Mouse (Mus musculus): Measurements from ENCODE around the gene Slc37a1. TPM values are rescaled to one million over a fixed set of nuclear protein-coding genes. Genes with fewer than 3 reads are reported as not detected.

The Slc37a1 gene
- polyA plus RNA-seq, 1 experiment = 9.3 TPM

DNA sequence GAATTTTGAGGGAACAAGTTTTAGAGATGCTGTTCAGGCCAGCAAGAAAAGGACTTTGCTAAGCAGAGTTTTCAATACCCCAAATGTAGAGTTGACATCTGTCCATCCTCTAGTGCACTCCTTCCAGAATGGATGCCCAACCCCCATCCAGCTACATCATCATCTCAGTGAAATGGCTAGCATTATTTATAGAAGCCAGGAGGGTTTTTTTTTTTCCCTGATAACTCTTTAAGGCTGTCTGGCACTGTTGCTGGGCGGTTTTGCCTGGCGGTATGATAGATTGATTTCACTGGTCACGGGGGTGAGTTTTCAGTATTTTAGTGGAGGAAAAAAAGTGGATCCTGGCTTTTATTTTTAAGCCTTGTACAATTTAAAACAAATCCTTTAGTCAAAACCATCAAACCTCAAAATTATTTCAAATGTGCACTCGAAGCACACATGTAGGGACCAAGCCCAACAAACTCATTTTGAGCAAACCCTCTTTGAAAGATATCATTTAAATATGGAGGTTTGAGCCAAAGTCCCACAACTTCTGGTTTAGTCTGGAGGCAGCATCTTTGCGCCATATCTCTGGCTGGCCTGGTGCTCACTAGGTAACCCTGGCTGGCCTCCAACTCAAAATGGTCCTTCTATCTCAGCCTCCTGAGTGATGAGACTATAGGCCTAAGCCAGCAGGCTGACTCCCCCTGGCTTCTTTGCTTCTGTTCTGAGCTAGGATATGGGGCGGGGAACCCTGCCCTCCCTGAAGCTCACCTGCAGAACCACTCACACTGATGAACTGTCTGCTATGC lies 12.0 kb downstream of the Slc37a1 start:
- TF ChIP-seq POLR2A (IDR thresholded peaks at IDR 0.05; ENCODE audit: extremely low read depth, insufficient read depth, low read length) (no peak), CTCF (IDR thresholded peaks at IDR 0.05; ENCODE audit: extremely low read depth, insufficient read depth, low read length) (no peak)
- no peaks in the 10 kb centered on the region for H3K4me1 ChIP-seq (ENCODE audit: control insufficient read depth, insufficient read depth, low read length)

DNA sequence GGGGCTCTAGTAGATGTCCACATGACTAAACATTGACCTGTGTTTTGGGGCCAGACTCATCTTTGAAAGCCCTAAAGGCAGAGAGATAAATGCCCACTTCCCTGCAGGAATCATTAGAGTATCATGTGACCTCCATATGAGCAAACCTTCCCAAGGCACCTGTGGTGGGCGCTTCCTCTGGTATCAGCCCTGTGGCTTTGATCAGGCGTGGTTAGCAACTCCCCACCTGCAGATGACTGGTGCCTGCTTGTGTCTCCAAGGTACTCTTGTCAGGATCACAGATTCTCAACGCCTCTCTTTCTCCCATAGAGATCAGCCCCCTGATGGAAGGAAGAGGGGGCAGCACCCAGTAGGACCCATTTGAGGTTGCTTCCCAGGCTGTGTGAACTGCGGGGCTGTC lies 13.4 kb downstream of the Slc37a1 start:
- H3K4me3 ChIP-seq (ENCODE audit: insufficient read depth, low read length) = no peak overlapping the region
- no peaks in the 10 kb centered on the region for H3K4me1 ChIP-seq (ENCODE audit: control insufficient read depth, insufficient read depth, low read length)
- TF ChIP-seq CTCF (IDR thresholded peaks at IDR 0.05; ENCODE audit: extremely low read depth, insufficient read depth, low read length) (no peak), POLR2A (IDR thresholded peaks at IDR 0.05; ENCODE audit: extremely low read depth, insufficient read depth, low read length) (no peak)
- H3K27ac ChIP-seq (ENCODE audit: insufficient read depth, low read length) = no peak overlapping the region

More for the DNA sequence above, 12.0 kb downstream of the Slc37a1 start:
- H3K4me3 ChIP-seq (ENCODE audit: insufficient read depth, low read length) = no peak overlapping the region
- H3K27ac ChIP-seq (ENCODE audit: insufficient read depth, low read length) = no peak overlapping the region

DNA sequence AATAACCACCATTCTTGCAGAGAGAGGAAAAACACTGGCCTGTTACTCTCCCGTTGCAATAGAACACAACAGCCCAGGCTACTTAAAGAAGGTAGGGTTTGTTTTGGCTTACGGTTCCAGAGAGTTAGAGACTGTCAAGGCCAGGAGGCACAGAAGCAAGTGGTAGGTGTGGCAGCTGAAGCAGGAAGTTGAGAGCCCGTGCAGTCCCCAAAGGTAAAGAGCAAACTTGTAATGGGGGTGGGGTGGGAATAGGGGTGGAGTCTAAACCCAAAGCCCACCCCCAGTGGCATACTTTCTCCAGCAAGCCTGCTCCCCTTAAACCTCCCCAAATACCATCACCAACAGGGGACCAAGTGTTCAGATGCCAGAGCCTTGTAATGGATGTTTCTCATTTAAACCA lies 14.1 kb downstream of the Slc37a1 start:
- no peak overlapping the region for H3K27ac ChIP-seq (ENCODE audit: insufficient read depth, low read length)
- H3K4me1 ChIP-seq (ENCODE audit: control insufficient read depth, insufficient read depth, low read length) = no peaks in the 10 kb centered on the region
- H3K4me3 ChIP-seq (ENCODE audit: insufficient read depth, low read length) = no peak overlapping the region
- TF ChIP-seq POLR2A (IDR thresholded peaks at IDR 0.05; ENCODE audit: extremely low read depth, insufficient read depth, low read length) (no peak), CTCF (IDR thresholded peaks at IDR 0.05; ENCODE audit: extremely low read depth, insufficient read depth, low read length) (no peak)

DNA sequence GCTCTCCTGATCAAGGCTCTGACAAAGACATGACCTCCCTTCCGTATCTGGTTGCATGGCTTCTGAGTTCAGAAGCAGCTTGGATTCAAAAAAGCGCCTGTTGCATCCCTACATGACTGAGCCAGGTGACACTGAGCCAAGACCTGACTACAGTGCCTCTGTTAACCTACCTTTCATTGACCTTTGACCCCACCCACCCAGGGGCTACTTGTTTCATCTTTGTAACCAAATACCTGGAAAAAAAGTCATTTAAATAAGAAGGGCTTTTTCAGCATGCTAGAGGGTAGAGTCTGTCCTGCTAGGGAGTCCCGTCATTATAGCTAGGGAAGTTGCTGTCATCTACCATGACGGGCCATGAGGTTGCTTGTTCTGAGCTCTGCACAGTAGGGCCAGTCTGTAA lies 16.8 kb downstream of the Slc37a1 start:
- no peaks in the 10 kb centered on the region for H3K4me1 ChIP-seq (ENCODE audit: control insufficient read depth, insufficient read depth, low read length)
- no peak overlapping the region for H3K27ac ChIP-seq (ENCODE audit: insufficient read depth, low read length)
- H3K4me3 ChIP-seq (ENCODE audit: insufficient read depth, low read length) = no peak overlapping the region
- no peak for TF ChIP-seq CTCF (IDR thresholded peaks at IDR 0.05; ENCODE audit: extremely low read depth, insufficient read depth, low read length)
- no peak for TF ChIP-seq POLR2A (IDR thresholded peaks at IDR 0.05; ENCODE audit: extremely low read depth, insufficient read depth, low read length)

DNA sequence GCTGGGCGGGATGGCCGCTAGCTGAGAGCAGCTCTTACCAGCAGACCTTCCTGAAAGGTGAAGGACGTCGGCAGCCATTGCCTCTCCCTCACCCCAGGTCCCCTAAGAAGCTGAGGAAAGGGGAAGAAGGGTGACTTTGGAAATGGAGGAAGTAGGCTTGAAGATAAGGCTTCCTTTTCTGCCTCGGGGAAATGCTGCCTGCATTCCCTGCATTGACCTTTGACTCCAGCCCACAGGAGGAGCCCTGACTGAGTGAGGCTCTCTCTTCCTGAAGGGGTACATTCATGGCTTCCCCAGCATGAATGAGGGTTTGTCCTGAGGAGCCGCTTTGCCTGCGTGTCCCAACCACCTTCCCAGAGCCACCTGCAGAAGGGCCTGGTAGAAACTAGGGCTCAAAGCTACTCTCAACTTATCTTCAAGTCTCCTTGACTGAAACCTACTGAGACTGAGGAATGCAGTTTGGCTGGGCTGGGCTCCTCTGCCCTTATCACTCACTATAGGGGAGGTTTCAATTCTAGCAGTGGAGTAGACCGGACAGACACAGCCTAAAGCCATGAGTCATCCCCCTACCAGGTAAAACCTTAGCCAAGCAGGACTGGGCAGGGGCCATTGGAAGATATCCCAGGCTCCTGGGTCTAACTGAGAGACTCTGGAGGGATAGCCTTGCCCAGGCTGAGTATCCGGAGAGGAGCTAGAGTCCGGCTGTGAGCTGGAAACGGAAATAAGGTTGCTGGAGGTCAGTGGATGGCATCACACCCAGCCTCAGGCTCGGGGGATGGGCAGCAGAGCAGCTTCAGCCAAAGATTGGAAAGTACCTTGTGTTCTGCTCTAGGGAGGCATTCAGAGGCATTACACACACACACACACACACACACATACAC lies 18.5 kb downstream of the Slc37a1 start:
- Histone ChIP-seq H3K4me1 (ENCODE audit: control insufficient read depth, insufficient read depth, low read length) (no peaks in the 10 kb centered on the region), H3K4me3 (ENCODE audit: insufficient read depth, low read length) (no peak overlapping the region), H3K27ac (ENCODE audit: insufficient read depth, low read length) (no peak overlapping the region)
- TF ChIP-seq POLR2A (IDR thresholded peaks at IDR 0.05; ENCODE audit: extremely low read depth, insufficient read depth, low read length) (no peak), CTCF (IDR thresholded peaks at IDR 0.05; ENCODE audit: extremely low read depth, insufficient read depth, low read length) (no peak)

DNA sequence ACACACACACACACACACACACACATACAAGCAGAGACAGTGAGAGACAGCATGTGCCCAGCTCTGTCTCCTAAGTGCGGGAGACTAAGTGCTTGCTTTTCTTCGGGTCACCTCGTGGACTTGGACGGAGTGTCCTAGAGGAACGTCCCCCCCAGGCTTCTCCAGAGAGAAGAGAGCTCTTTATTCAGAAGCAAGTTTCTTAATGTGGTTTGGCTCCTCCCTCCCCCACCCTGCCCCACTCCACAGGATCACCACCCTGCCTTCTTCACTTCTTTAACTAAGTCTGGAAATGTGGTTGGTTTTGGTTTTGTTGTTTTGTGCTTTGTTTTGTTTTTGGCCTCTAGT lies 19.2 kb downstream of the Slc37a1 start:
- no peak overlapping the region for H3K4me3 ChIP-seq (ENCODE audit: insufficient read depth, low read length)
- H3K4me1 ChIP-seq (ENCODE audit: control insufficient read depth, insufficient read depth, low read length) = no peaks in the 10 kb centered on the region
- H3K27ac ChIP-seq (ENCODE audit: insufficient read depth, low read length) = no peak overlapping the region
- TF ChIP-seq CTCF (IDR thresholded peaks at IDR 0.05; ENCODE audit: extremely low read depth, insufficient read depth, low read length) (no peak), POLR2A (IDR thresholded peaks at IDR 0.05; ENCODE audit: extremely low read depth, insufficient read depth, low read length) (no peak)

DNA sequence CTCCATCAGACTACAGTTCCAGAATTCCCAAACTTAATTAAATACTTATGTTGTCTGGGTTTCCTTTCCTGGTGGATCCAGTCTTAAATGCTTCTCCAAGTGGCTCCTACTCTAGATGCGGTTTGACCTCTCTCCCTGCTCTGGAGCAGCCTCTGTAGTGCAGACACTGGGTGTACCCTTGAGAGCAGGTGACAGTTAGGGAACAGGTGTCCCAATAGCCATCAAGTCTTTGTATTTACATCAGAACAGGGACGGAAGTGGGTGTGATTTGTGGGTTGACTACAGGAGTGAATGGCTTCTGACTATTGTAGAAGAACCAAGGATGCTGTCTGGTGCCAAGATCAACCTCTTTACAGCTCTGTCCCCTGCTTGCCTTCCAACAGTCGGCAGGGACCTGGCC lies 21.2 kb downstream of the Slc37a1 start:
- no peak overlapping the region for H3K27ac ChIP-seq (ENCODE audit: insufficient read depth, low read length)
- H3K4me1 ChIP-seq (ENCODE audit: control insufficient read depth, insufficient read depth, low read length) = no peaks in the 10 kb centered on the region
- TF ChIP-seq CTCF (IDR thresholded peaks at IDR 0.05; ENCODE audit: extremely low read depth, insufficient read depth, low read length) (no peak), POLR2A (IDR thresholded peaks at IDR 0.05; ENCODE audit: extremely low read depth, insufficient read depth, low read length) (no peak)
- no peak overlapping the region for H3K4me3 ChIP-seq (ENCODE audit: insufficient read depth, low read length)

DNA sequence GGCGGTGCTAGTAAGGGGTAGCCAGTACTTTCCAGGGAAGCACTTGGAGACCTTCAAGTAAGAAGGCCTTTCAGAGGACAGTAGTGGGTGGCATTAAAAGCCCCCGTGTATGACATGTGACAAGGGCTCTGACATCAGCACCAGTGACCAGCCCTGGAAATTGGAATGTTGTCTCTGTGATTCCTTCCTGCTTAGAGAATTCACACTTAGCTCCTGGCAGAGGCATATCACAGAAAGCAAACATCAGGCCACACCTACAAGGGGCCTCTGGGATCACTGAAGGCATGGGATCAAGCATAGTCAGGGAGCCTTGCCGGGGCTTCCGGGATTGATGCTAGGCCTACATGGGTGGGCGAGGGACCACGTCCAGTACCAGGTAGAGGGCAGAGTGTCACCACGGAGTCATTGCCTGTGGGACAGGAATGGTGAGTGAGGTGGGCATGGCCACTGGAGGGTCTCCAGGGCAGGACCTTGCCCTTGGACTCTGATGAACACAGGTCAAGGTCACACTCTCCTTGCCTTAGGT lies 21.8 kb downstream of the Slc37a1 start:
- no peak overlapping the region for H3K4me3 ChIP-seq (ENCODE audit: insufficient read depth, low read length)
- no peaks in the 10 kb centered on the region for H3K4me1 ChIP-seq (ENCODE audit: control insufficient read depth, insufficient read depth, low read length)
- no peak overlapping the region for H3K27ac ChIP-seq (ENCODE audit: insufficient read depth, low read length)
- TF ChIP-seq CTCF (IDR thresholded peaks at IDR 0.05; ENCODE audit: extremely low read depth, insufficient read depth, low read length) (no peak), POLR2A (IDR thresholded peaks at IDR 0.05; ENCODE audit: extremely low read depth, insufficient read depth, low read length) (no peak)

DNA sequence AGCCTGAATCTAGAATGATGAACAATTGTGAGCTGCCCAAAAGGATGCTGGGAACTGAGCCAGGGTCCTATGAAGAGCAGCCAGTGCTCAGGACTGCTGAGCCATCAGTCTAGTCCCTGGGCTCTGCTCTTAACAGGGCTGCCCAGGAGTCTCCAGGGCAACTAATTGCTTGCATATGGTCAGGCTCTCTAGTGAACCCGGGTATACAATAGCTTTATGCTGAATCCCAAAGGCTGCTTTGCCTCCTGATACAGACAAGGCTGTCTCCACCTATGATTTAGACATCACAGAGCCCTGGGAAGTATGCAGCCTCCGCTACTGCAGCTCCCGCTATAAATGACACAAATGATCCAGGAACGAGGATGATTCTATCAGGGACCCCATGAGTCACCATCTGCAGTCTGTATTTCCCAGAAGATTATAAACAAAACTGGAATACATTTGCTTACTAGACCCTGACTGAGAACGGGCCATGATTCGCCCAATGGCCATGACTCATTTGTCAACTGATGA lies 22.7 kb downstream of the Slc37a1 start:
- TF ChIP-seq CTCF (IDR thresholded peaks at IDR 0.05; ENCODE audit: extremely low read depth, insufficient read depth, low read length) (no peak), POLR2A (IDR thresholded peaks at IDR 0.05; ENCODE audit: extremely low read depth, insufficient read depth, low read length) (no peak)
- Histone ChIP-seq H3K27ac (ENCODE audit: insufficient read depth, low read length) (no peak overlapping the region), H3K4me3 (ENCODE audit: insufficient read depth, low read length) (no peak overlapping the region)

More for the DNA sequence above, 22.7 kb downstream of the Slc37a1 start:
- H3K4me1 ChIP-seq (ENCODE audit: control insufficient read depth, insufficient read depth, low read length) = no peaks in the 10 kb centered on the region

All from cortical plate, adult 2 months (tissue).